Mouse (Mus musculus) embryonic facial prominence, embryonic 14.5 days (tissue): ENCODE data around the gene Atp2b2. TPM values are rescaled to one million over a fixed set of nuclear protein-coding genes. Genes with fewer than 3 reads are reported as not detected.
A peak's percentile ranks its signal among the peaks of the same experiment; 100 is the strongest.

Experiments used
- ATAC-seq: fragments of 200-750 bp; cut with Nextera tagmentation; 2 replicates; pipeline ENCODE4 v1.8.0; 2017; ENCODE audit warnings: low read depth, moderate number of reproducible peaks, moderate TSS enrichment
- DNase-seq: peaks from one replicate; pipeline ENCODE4 v3.0.0-alpha.2; 2015; ENCODE audit warnings: low spot score
- H3K27ac ChIP-seq: fragments of 300-500 bp; sonication (generic); replicated peaks from 2 replicates; pipeline ENCODE4 v1.5.1; 2014; ENCODE audit warnings: low read depth, mild to moderate bottlenecking, low read length, moderate library complexity
- H3K27me3 ChIP-seq: fragments of 300-500 bp; sonication (generic); replicated peaks from 2 replicates; pipeline ENCODE4 v1.6.1; 2014; ENCODE audit warnings: low read length; ENCODE audit not compliant: control insufficient read depth, insufficient read depth
- H3K36me3 ChIP-seq: fragments of 300-500 bp; sonication (generic); 2 replicates; pipeline ENCODE4 v1.6.1; 2014; ENCODE audit warnings: low read length, mixed read lengths; ENCODE audit not compliant: control insufficient read depth, insufficient read depth
- H3K4me1 ChIP-seq: fragments of 300-500 bp; sonication (generic); 2 replicates; pipeline ENCODE4 v1.6.1; 2014; ENCODE audit warnings: antibody characterized with exemption, low read length; ENCODE audit not compliant: control insufficient read depth, insufficient read depth
- H3K4me2 ChIP-seq: fragments of 300-500 bp; sonication (generic); 2 replicates; pipeline ENCODE4 v1.6.1; 2014; ENCODE audit warnings: low read depth, mild to moderate bottlenecking, low read length, moderate library complexity, mixed read lengths
- H3K4me3 ChIP-seq: fragments of 300-500 bp; sonication (generic); 2 replicates; pipeline ENCODE4 v1.5.1; 2014; ENCODE audit warnings: low read depth, mild to moderate bottlenecking, low read length
- H3K9ac ChIP-seq: fragments of 300-500 bp; sonication (generic); 2 replicates; pipeline ENCODE4 v1.6.1; 2014; ENCODE audit warnings: low read depth, mild to moderate bottlenecking, low read length, moderate library complexity, mixed read lengths
- H3K9me3 ChIP-seq: fragments of 300-500 bp; sonication (generic); 2 replicates; pipeline ENCODE4 v1.6.1; 2016; ENCODE audit warnings: low read length; ENCODE audit not compliant: control insufficient read depth
- WGBS: fragments of 180-500 bp; shearing (Covaris S2); extraction: QIAGEN DNeasy Blood & Tissue Kit; methylation state at CpG from one replicate; pipeline ENCODE4 v1.1.7; 2014; 5-methylcytosine and 5-hydroxymethylcytosine counted together
- polyA plus RNA-seq: library from polyadenylated mRNA; unstranded; fragments of >200 nt; fragmentation: Nextera tagmentation; extraction: Ambion mirVana; gene quantifications from 2 replicates; pipeline ENCODE4 v1.2.1, GENCODE M21; 2014

Gene Atp2b2
- polyA plus RNA-seq, 1 experiment from 2014 or later, result 1.4 TPM

DNA sequence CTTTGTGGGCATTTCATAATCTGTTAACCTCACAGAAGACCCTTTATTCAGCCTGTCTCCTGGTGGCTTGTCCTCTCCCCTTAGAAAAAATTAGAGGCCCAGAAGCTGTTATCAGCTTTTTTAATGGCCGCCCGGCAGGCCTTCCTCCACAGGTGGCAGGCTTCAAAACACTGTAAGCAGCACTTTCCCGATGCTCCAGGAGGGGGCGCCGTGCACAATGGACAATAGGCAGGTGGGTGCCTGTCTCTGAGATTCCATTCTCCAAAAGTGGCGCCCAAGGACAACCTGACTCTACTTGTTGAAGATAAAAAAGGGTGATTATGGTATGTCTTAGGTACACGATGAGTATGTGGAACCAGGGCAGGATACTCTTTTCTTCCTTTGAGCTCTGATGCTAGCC lies 220.0 kb downstream of the Atp2b2 start:
- Histone ChIP-seq H3K27me3 (no peaks in the 10 kb centered on the region), H3K36me3 (no peaks in the 10 kb centered on the region), H3K9me3 (no peaks in the 10 kb centered on the region), H3K4me3 (no peak overlapping the region), H3K4me1 (no peaks in the 10 kb centered on the region), H3K4me2 (no peak overlapping the region), H3K27ac (no peak overlapping the region), H3K9ac (no peak overlapping the region)
- whole genome bisulfite sequencing, result 34% methylated on average over 7 of the region's 7 CpGs
- ATAC-seq, result no peak
- peak; percentile 20 for DNase-seq

DNA sequence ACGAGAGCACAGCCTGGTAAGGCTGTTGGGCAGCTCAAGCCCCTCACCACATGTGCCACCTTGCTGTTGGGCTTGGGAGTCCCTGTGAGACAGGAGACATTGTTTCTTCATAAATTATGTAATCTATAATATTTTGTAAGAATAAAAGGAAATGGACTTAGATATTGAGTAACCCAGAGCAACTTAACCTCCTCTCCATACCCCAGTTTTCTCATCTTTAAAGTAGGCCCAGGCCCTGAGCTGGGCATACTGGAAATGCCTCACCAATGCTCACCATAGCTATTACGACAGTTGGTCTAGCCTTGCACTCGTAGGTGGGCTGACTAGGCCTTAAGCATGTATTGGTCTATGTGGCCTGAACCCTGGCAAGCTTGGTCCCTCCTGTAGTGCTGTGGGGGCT lies 225.7 kb downstream of the Atp2b2 start:
- 85% methylated on average over 3 of the region's 3 CpGs for WGBS
- Histone ChIP-seq H3K9ac (no peak overlapping the region), H3K4me3 (no peak overlapping the region), H3K27ac (no peak overlapping the region), H3K9me3 (no peaks in the 10 kb centered on the region), H3K27me3 (no peaks in the 10 kb centered on the region), H3K4me1 (no peaks in the 10 kb centered on the region), H3K4me2 (no peak overlapping the region), H3K36me3 (no peaks in the 10 kb centered on the region)
- no peak for ATAC-seq
- DNase-seq, result no peak

DNA sequence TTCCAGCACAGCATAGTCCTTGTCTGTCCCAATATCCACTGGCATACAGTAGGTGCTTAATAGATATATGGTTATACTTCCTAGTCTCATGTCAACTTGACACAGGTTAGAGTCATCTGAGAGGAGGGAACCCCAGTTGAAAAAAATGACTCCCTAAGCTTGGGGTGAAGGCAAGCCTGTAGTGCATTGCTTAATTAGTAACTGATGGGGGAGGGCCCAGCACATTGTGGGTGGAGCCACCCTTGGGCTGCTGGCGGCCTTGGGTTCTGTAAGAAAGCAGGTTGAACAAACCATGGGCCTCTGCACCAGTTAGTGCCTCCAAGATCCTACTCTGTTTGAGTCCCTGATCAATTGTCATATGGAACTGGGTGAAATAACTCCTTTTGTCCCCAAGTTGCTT lies 231.0 kb downstream of the Atp2b2 start:
- Histone ChIP-seq H3K27ac (no peak overlapping the region), H3K27me3 (no peaks in the 10 kb centered on the region), H3K4me3 (no peak overlapping the region), H3K9ac (no peak overlapping the region), H3K36me3 (no peaks in the 10 kb centered on the region), H3K4me2 (no peak overlapping the region), H3K9me3 (no peaks in the 10 kb centered on the region), H3K4me1 (no peaks in the 10 kb centered on the region)
- ATAC-seq, result no peak
- DNase-seq, result no peak
- 50% methylated on average over 1 of the region's 1 CpGs for WGBS

DNA sequence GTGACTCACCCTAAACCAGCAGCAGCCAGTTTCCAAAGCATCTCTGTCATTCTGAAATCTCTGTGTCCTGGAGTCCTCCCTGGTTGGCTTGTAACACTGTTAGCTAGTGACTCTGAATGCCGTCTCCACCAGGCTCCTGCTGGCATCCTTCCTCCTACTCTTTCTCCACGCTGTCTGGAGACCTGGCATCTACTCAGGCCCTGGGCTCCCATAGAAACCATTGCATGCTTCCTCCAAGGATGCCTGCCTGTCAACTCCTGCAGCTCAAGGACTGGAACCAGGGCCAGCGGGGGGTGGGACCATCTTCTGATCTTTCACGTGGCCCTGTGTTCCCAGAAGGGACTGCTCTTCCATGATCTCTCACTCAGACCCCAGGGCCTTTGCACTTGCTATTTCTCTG lies 231.7 kb downstream of the Atp2b2 start:
- Histone ChIP-seq H3K9ac (no peak overlapping the region), H3K27ac (no peak overlapping the region), H3K4me3 (no peak overlapping the region), H3K36me3 (no peaks in the 10 kb centered on the region), H3K9me3 (no peaks in the 10 kb centered on the region), H3K4me1 (no peaks in the 10 kb centered on the region), H3K27me3 (no peaks in the 10 kb centered on the region), H3K4me2 (no peak overlapping the region)
- 70% methylated on average over 4 of the region's 4 CpGs for WGBS
- ATAC-seq (no peak), DNase-seq (no peak)

DNA sequence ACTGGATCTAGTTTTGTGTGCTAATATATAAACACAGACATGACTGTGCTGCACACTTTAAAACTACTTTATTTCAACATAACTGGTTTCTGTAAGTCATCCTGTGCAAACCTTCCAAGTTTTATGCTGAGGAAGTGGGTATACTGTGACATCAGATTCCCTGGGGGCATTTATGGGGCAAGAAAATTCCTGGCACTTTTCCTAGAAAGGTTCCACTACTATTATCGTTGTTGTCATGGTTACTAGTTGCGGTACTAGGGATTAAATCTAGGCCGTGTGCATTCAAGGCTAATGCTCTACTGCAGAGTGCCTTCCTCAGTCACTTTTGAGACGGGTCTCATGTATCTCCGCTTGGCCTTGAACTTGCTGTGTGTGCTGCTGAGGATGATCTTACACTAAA lies 236.2 kb downstream of the Atp2b2 start:
- Histone ChIP-seq H3K36me3 (no peaks in the 10 kb centered on the region), H3K4me2 (no peak overlapping the region), H3K27me3 (no peaks in the 10 kb centered on the region), H3K9me3 (no peaks in the 10 kb centered on the region), H3K9ac (no peak overlapping the region), H3K4me3 (no peak overlapping the region), H3K27ac (no peak overlapping the region), H3K4me1 (no peaks in the 10 kb centered on the region)
- WGBS, result 58% methylated on average over 5 of the region's 5 CpGs
- DNase-seq (peak; percentile 59), ATAC-seq (no peak)

DNA sequence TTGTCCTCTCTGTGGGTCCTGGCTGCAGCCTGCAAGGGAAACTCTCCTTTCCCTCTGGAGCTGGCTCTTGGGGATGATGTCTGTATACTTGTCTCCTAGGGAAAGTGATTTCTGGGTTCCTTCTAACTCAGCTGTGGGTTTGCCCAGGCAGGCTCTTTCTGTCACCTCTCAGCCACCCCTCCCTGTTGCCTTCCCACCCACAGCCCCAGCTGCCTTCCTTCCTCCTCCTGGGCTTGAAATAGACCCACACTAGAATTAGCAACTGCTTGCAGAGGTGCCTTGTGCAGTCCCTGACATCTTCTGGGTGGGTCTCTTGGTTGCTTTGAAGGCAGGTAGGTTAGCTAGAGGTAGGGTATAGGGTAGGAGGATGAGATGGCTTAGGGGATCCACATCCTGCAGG lies 241.2 kb downstream of the Atp2b2 start:
- Histone ChIP-seq H3K4me2 (no peak overlapping the region), H3K36me3 (no peaks in the 10 kb centered on the region), H3K9ac (no peak overlapping the region), H3K27ac (no peak overlapping the region), H3K4me3 (no peak overlapping the region), H3K9me3 (no peaks in the 10 kb centered on the region), H3K27me3 (no peaks in the 10 kb centered on the region), H3K4me1 (no peaks in the 10 kb centered on the region)
- ATAC-seq (no peak), DNase-seq (no peak)

DNA sequence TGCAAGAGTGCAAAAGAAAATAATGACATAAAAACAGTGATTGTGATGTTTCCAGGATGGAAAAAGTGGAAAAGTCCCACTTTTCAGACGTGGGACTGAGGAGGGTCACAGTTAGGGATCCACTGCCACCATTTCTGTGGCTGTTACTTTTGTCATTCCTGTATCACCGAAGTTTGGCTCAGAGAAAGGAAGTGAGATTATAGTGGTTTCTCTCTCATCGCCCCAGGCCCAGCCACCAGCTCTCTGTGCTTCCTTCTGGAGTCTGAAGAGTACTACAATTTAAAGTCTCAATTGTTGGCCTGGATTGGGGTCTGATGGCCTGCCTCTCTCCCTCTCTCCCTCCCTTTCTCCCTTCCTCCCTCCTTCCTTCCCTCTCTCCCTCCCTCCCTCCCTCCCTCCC lies 242.5 kb downstream of the Atp2b2 start:
- DNase-seq (no peak), ATAC-seq (no peak)
- 0 out of 2 replicates have a peak, but pooled peaks cover 1% of the 10 kb centered on the region for H3K4me1 ChIP-seq
- no peak overlapping the region for H3K9ac ChIP-seq
- WGBS, result 51% methylated on average over 3 of the region's 3 CpGs
- H3K9me3 ChIP-seq, result no peaks in the 10 kb centered on the region
- no peaks in the 10 kb centered on the region for H3K27me3 ChIP-seq
- no peak overlapping the region for H3K27ac ChIP-seq
- H3K4me2 ChIP-seq, result no peak overlapping the region
- H3K4me3 ChIP-seq, result no peak overlapping the region
- H3K36me3 ChIP-seq, result no peaks in the 10 kb centered on the region

DNA sequence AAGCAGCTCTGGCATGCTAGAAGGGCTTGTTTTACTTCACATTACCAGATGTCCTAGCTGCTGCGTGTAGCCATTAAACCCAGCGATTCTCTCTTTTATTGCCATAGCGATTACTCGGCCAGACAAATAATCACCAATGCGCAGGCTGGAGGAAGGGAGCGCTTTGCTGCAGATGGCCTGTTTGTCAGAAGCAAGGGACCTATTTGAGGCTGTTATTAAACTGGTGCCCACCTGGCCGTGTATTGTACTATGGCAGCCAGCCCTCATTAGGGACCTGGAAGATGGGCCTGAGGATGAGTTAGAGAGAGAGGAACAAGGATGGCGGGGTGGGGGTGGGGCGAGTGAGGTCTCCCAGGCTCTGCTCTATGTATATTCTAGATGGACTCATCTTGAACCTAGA lies 243.1 kb downstream of the Atp2b2 start:
- ATAC-seq, result no peak
- no peak overlapping the region for H3K4me2 ChIP-seq
- H3K4me1 ChIP-seq, result 0 out of 2 replicates have a peak, but pooled peaks cover 4% of the 10 kb centered on the region
- 57% methylated on average over 9 of the region's 9 CpGs for WGBS
- H3K27me3 ChIP-seq, result no peaks in the 10 kb centered on the region
- H3K9me3 ChIP-seq, result no peaks in the 10 kb centered on the region
- H3K27ac ChIP-seq, result no peak overlapping the region
- H3K36me3 ChIP-seq, result no peaks in the 10 kb centered on the region
- no peak overlapping the region for H3K9ac ChIP-seq
- DNase-seq, result no peak
- no peak overlapping the region for H3K4me3 ChIP-seq

DNA sequence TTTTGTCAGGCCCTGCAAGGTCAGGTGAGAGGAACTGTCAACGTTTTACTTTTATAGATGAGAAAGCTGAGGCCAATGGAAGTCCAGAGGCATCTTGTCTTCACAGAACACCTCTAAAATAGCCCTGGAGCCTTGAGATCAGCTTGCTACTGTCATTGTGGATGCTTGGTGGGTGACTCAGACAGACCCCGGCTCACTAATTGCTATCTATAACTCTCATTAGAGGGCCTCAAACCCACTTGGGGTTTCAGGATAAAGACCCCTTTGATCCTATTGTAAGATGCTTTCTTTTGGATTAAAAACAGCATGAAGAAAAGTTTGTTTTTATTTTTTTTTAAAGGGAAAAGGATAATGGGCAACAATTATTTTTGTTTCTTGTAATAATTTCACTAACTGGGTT lies 243.5 kb downstream of the Atp2b2 start:
- Histone ChIP-seq H3K9me3 (no peaks in the 10 kb centered on the region), H3K4me1 (0 out of 2 replicates have a peak, but pooled peaks cover 4% of the 10 kb centered on the region), H3K9ac (no peak overlapping the region), H3K27ac (no peak overlapping the region), H3K4me3 (no peak overlapping the region), H3K27me3 (no peaks in the 10 kb centered on the region), H3K36me3 (no peaks in the 10 kb centered on the region), H3K4me2 (no peak overlapping the region)
- ATAC-seq, result no peak
- no peak for DNase-seq
- 25% methylated on average over 2 of the region's 2 CpGs for WGBS
